In genomic region chr5:112324637-112325545, GRCm38 (mm10) we compare ENCODE assay signal across 9 mouse cellular contexts. TPM values are rescaled to one million over a fixed set of nuclear protein-coding genes. Genes with fewer than 3 reads are reported as not detected.
A peak's percentile ranks its signal among the peaks of the same experiment; 100 is the strongest.
DNase-seq lines count a peak whose midpoint lies in the region; ATAC-seq and TF ChIP-seq lines count a peak whose summit lies in the region.
"Had no signal": no experiment of that assay in that cellular context is flagged by ENCODE, and none has a peak within 500 bp of the region (broad histone marks: within the 10 kb centered on the region; RNA-seq: fewer than 3 reads in every experiment).

No protein-coding gene starts in this region.

- peak overlapping the region; percentile 83 for H3K27ac ChIP-seq in forebrain, embryonic 10.5 days
- no peak overlapping the region for H3K27ac ChIP-seq in hindbrain, postnatal 0 days
- peak overlapping the region; percentile 31 for H3K27ac ChIP-seq in liver, embryonic 14.5 days

- no peak overlapping the region for H3K9ac ChIP-seq in hindbrain, postnatal 0 days (replicated peaks; ENCODE audit: low read length)
- peak overlapping the region; percentile 54 for H3K9ac ChIP-seq in liver, embryonic 14.5 days (replicated peaks)

- 41% methylated on average over 24 of the region's 24 CpGs for WGBS in forebrain, embryonic 10.5 days
- 37% methylated on average over 24 of the region's 24 CpGs for WGBS in hindbrain, postnatal 0 days
- WGBS in liver, embryonic 14.5 days (ENCODE audit: insufficient replicate concordance) = 7% methylated on average over 24 of the region's 24 CpGs

- H3K9me3 ChIP-seq in forebrain, embryonic 10.5 days = no peaks in the 10 kb centered on the region
- no peaks in the 10 kb centered on the region for H3K9me3 ChIP-seq in hindbrain, postnatal 0 days (ENCODE audit: low read length)
- H3K9me3 ChIP-seq in liver, embryonic 14.5 days (ENCODE audit: control insufficient read depth, low read length) = no peaks in the 10 kb centered on the region

- H3ac ChIP-seq in C2C12 (ENCODE audit: control insufficient read depth, insufficient read length, low read depth) = peak overlapping the region; percentile 41

- peaks cover 24% of the 10 kb centered on the region for H3K79me2 ChIP-seq in C2C12 (ENCODE audit: control insufficient read depth, insufficient read depth)

- H3K4me1 ChIP-seq in forebrain, embryonic 10.5 days = peaks cover 32% of the 10 kb centered on the region
- H3K4me1 ChIP-seq in hindbrain, postnatal 0 days (ENCODE audit: insufficient read depth, low read length) = peaks cover 6% of the 10 kb centered on the region
- peaks cover 18 to 21% of the 10 kb centered on the region in 2 experiments for H3K4me1 ChIP-seq in liver, embryonic 14.5 days (replicated peaks; ENCODE audit: control insufficient read depth in 2 of 2, insufficient read depth in 2 of 2, low read length in 1 of 2)

- H3K4me2 ChIP-seq in hindbrain, postnatal 0 days (ENCODE audit: low read depth, low read length) = peak overlapping the region; percentile 86; the same call in 1 of the 2 replicates
- peak overlapping the region; percentile 78 for H3K4me2 ChIP-seq in liver, embryonic 14.5 days (ENCODE audit: low read depth)

- no peak for TF ChIP-seq EP300 in liver, embryonic 14.5 days (IDR thresholded peaks at IDR 0.05; ENCODE audit: low read depth)

- H3K36me3 ChIP-seq in C2C12 (ENCODE audit: control insufficient read depth, insufficient read depth) = peaks cover 11% of the 10 kb centered on the region
- H3K36me3 ChIP-seq in forebrain, embryonic 10.5 days (replicated peaks) = peaks cover 23% of the 10 kb centered on the region
- H3K36me3 ChIP-seq in hindbrain, postnatal 0 days (ENCODE audit: insufficient read depth, low read length) = peaks cover 11% of the 10 kb centered on the region
- H3K36me3 ChIP-seq in liver, embryonic 14.5 days (replicated peaks; ENCODE audit: control insufficient read depth, insufficient read depth, low read depth) = peaks cover 4% of the 10 kb centered on the region

- no peak for ATAC-seq in hindbrain, postnatal 0 days
- ATAC-seq in liver, embryonic 14.5 days (ENCODE audit: insufficient read depth) = peak; percentile 87

- no peaks in the 10 kb centered on the region for H3K27me3 ChIP-seq in C2C12 (ENCODE audit: control insufficient read depth, insufficient read depth, insufficient read length)
- H3K27me3 ChIP-seq in forebrain, embryonic 10.5 days (ENCODE audit: poor library complexity, severe bottlenecking) = no peaks in the 10 kb centered on the region
- H3K27me3 ChIP-seq in hindbrain, postnatal 0 days (ENCODE audit: insufficient read depth, low read length) = no peaks in the 10 kb centered on the region
- no peaks in the 10 kb centered on the region for H3K27me3 ChIP-seq in liver, embryonic 14.5 days (ENCODE audit: control insufficient read depth, insufficient read depth, low read length)

- TF ChIP-seq CTCF in C2C12 (IDR thresholded peaks at IDR 0.05; ENCODE audit: control insufficient read depth, insufficient read depth, insufficient read length) = no peak
- no peak for TF ChIP-seq CTCF in hindbrain, postnatal 0 days (IDR thresholded peaks at IDR 0.05; ENCODE audit: low read depth)
- TF ChIP-seq CTCF in liver, embryonic 14.5 days (IDR thresholded peaks at IDR 0.05; ENCODE audit: low read depth) = no peak

- peak; percentile 58 for DNase-seq in adipocyte (ENCODE audit: low spot score)
- DNase-seq in forebrain, embryonic 10.5 days (ENCODE audit: extremely low spot score, low spot score) = no peak
- DNase-seq in hindbrain, postnatal 0 days (ENCODE audit: low spot score) = no peak
- peak; percentile 68 to 75 (median 69) for DNase-seq in liver, embryonic 14.5 days (ENCODE audit: low read depth in 3 of 3, low spot score in 3 of 3)
- DNase-seq in naive thymus-derived CD4-positive, alpha-beta T cell, adult 2 months (ENCODE audit: low read depth) = peak; percentile 85
- DNase-seq in yolk sac, embryonic 10.5 days (ENCODE audit: low spot score) = peak; percentile 30
- no peak for DNase-seq in gastrocnemius, postnatal 10 days

- H3K79me3 ChIP-seq in C2C12 (ENCODE audit: low read depth) = peaks cover 17% of the 10 kb centered on the region

- no peak overlapping the region for H3K4me3 ChIP-seq in C2C12 (ENCODE audit: insufficient read depth, poor library complexity, severe bottlenecking)
- H3K4me3 ChIP-seq in forebrain, embryonic 10.5 days = peak overlapping the region; percentile 83
- no peak overlapping the region for H3K4me3 ChIP-seq in hindbrain, postnatal 0 days (ENCODE audit: low read length)
- H3K4me3 ChIP-seq in liver, embryonic 14.5 days (ENCODE audit: insufficient read depth in 1 of 2, low read depth in 2 of 2, low read length in 2 of 2) = peak overlapping the region; percentile 81 to 96

TF ChIP-seq in C2C12, 6 proteins besides CTCF, POLR2A, EP300 and RAD21:
- TF ChIP-seq FOSL1 (IDR thresholded peaks at IDR 0.05; ENCODE audit: insufficient read depth, low read length, poor library complexity, severe bottlenecking) (peak; percentile 44), MAX (IDR thresholded peaks at IDR 0.05) (peak; percentile 99), MYOG (IDR thresholded peaks at IDR 0.05; ENCODE audit: control insufficient read depth, extremely low read depth, insufficient read length) (no peak), CEBPB (IDR thresholded peaks at IDR 0.05; ENCODE audit: low read depth) (peak; percentile 84), USF1 (IDR thresholded peaks at IDR 0.05; ENCODE audit: low read depth) (peak; percentile 83), MYOD1 (IDR thresholded peaks at IDR 0.05; ENCODE audit: control insufficient read depth, insufficient read length, low read depth) (no peak)

RNA-seq across cellular contexts. Expression of gene Tfip11, which starts 1.3 kb away (rescaled TPM):
- 44.9 TPM for polyA plus RNA-seq in C2C12 (2012; fragmentation: generic; extraction: Trizol)
- polyA plus RNA-seq in forebrain, embryonic 10.5 days (2016; fragmentation: Nextera tagmentation; extraction: Ambion mirVana) = 41.7 and 42.0 TPM in 2 replicates
- total RNA-seq in hindbrain, postnatal 0 days (2014; rRNA removed) = 16.5 and 20.2 TPM in 2 replicates
- polyA plus RNA-seq in hindbrain, postnatal 0 days (2015; fragmentation: Nextera tagmentation; extraction: Ambion mirVana) = 24.3 and 24.4 TPM in 2 replicates
- 10.7 and 11.6 TPM in 2 replicates for polyA plus RNA-seq in liver, embryonic 14.5 days (2012; rRNA removed)
- 8.0 and 9.2 TPM in 2 replicates for polyA plus RNA-seq in liver, embryonic 14.5 days (2014; fragmentation: Nextera tagmentation; extraction: Ambion mirVana)
- total RNA-seq in gastrocnemius, postnatal 10 days (2021) = 10 to 100 TPM; 14.8 to 15.9 TPM

RNA-seq across cellular contexts. Expression of gene Srrd, which starts 17.9 kb away (rescaled TPM):
- polyA plus RNA-seq in C2C12 (2012; fragmentation: generic; extraction: Trizol) = 26.2 TPM
- polyA plus RNA-seq in forebrain, embryonic 10.5 days (2016; fragmentation: Nextera tagmentation; extraction: Ambion mirVana) = 47.2 and 48.9 TPM in 2 replicates
- total RNA-seq in hindbrain, postnatal 0 days (2014; rRNA removed) = 84.3 and 92.0 TPM in 2 replicates
- polyA plus RNA-seq in hindbrain, postnatal 0 days (2015; fragmentation: Nextera tagmentation; extraction: Ambion mirVana) = 49.1 and 56.0 TPM in 2 replicates
- 15.7 and 16.0 TPM in 2 replicates for polyA plus RNA-seq in liver, embryonic 14.5 days (2012; rRNA removed)
- polyA plus RNA-seq in liver, embryonic 14.5 days (2014; fragmentation: Nextera tagmentation; extraction: Ambion mirVana) = 13.3 and 15.3 TPM in 2 replicates
- 1 to 10 TPM; 4.7 to 5.0 TPM for total RNA-seq in gastrocnemius, postnatal 10 days (2021)

RNA-seq across cellular contexts. Expression of gene Hps4, which starts 18.0 kb away (rescaled TPM):
- polyA plus RNA-seq in C2C12 (2012; fragmentation: generic; extraction: Trizol) = 16.1 TPM
- polyA plus RNA-seq in forebrain, embryonic 10.5 days (2016; fragmentation: Nextera tagmentation; extraction: Ambion mirVana) = 32.7 and 33.6 TPM in 2 replicates
- total RNA-seq in hindbrain, postnatal 0 days (2014; rRNA removed) = 43.9 and 45.6 TPM in 2 replicates
- 32.7 and 33.6 TPM in 2 replicates for polyA plus RNA-seq in hindbrain, postnatal 0 days (2015; fragmentation: Nextera tagmentation; extraction: Ambion mirVana)
- polyA plus RNA-seq in liver, embryonic 14.5 days (2012; rRNA removed) = 10.1 and 10.6 TPM in 2 replicates
- 7.5 and 9.0 TPM in 2 replicates for polyA plus RNA-seq in liver, embryonic 14.5 days (2014; fragmentation: Nextera tagmentation; extraction: Ambion mirVana)
- total RNA-seq in gastrocnemius, postnatal 10 days (2021) = 1 to 10 TPM; 6.5 to 6.8 TPM

RNA-seq across cellular contexts. Expression of gene Gm6583, which starts 30.9 kb away (rescaled TPM):
- polyA plus RNA-seq in C2C12 (2012; fragmentation: generic; extraction: Trizol) = 0.04 TPM
- 0.19 and 0.31 TPM in 2 replicates for polyA plus RNA-seq in forebrain, embryonic 10.5 days (2016; fragmentation: Nextera tagmentation; extraction: Ambion mirVana)
- not detected in 2 replicates for total RNA-seq in hindbrain, postnatal 0 days (2014; rRNA removed)
- polyA plus RNA-seq in hindbrain, postnatal 0 days (2015; fragmentation: Nextera tagmentation; extraction: Ambion mirVana) = 0.06 TPM in 1 of 2 replicates, not detected in the other
- 0.03 and 0.09 TPM in 2 replicates for polyA plus RNA-seq in liver, embryonic 14.5 days (2012; rRNA removed)
- 0.08 TPM in 1 of 2 replicates, not detected in the other for polyA plus RNA-seq in liver, embryonic 14.5 days (2014; fragmentation: Nextera tagmentation; extraction: Ambion mirVana)
- not detected for total RNA-seq in gastrocnemius, postnatal 10 days (2021)
- polyA plus RNA-seq: large intestine, adult 2 months had no signal

RNA-seq across cellular contexts. Expression of gene Tpst2, which starts 48.4 kb away (rescaled TPM):
- 155 TPM for polyA plus RNA-seq in C2C12 (2012; fragmentation: generic; extraction: Trizol)
- 36.7 and 37.7 TPM in 2 replicates for polyA plus RNA-seq in forebrain, embryonic 10.5 days (2016; fragmentation: Nextera tagmentation; extraction: Ambion mirVana)
- total RNA-seq in hindbrain, postnatal 0 days (2014; rRNA removed) = 46.9 and 57.0 TPM in 2 replicates
- polyA plus RNA-seq in hindbrain, postnatal 0 days (2015; fragmentation: Nextera tagmentation; extraction: Ambion mirVana) = 34.4 and 37.0 TPM in 2 replicates
- polyA plus RNA-seq in liver, embryonic 14.5 days (2012; rRNA removed) = 16.2 and 17.2 TPM in 2 replicates
- polyA plus RNA-seq in liver, embryonic 14.5 days (2014; fragmentation: Nextera tagmentation; extraction: Ambion mirVana) = 30.7 and 30.9 TPM in 2 replicates
- 10 to 100 TPM; 21.5 to 23.6 TPM for total RNA-seq in gastrocnemius, postnatal 10 days (2021)

Comparison
In these comparisons a context has a peak if more than half of its experiments do, and no peak if none do; other contexts are left out.
1. H3K4me3 ChIP-seq: peak in forebrain, embryonic 10.5 days (single experiment) and liver, embryonic 14.5 days (2 of 2); none in C2C12 (single experiment) and hindbrain, postnatal 0 days (single experiment).
2. DNase-seq: peak in adipocyte (single experiment), liver, embryonic 14.5 days (3 of 3), naive thymus-derived CD4-positive, alpha-beta T cell, adult 2 months (single experiment) and yolk sac, embryonic 10.5 days (single experiment); none in forebrain, embryonic 10.5 days (single experiment), hindbrain, postnatal 0 days (single experiment) and gastrocnemius, postnatal 10 days (single experiment).